Mouse (Mus musculus): ENCODE results near the gene Atp6v0a1. TPM values are rescaled to one million over a fixed set of nuclear protein-coding genes. Genes with fewer than 3 reads are reported as not detected.
"Not testable (repeated sequence)": the region's sequence is repeated elsewhere in the genome, so short reads cannot be mapped to it uniquely, and the experiment has no call there.

Gene Atp6v0a1
- polyA plus RNA-seq, 1 experiment from 2014 or later, result 62.1 TPM

DNA sequence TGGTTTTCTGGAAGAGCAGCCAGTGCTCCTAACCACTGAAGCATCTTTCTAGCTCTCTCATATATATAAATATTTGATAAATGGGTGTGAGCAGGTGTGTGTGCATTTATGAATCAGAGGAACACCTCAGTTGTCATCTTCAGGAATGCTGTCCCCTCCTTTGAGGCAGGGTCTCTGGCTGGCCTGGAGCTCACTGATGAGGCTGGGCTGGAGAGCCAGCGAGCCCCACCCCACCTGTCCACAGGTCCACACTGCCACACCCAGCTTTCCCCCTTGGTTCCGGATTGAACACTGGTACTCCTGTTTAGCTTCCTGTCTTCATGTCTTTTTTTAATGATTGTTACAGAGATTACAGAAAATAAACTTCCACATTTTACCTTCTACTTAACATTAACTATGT lies 15.8 kb upstream of the Atp6v0a1 start:
- Histone ChIP-seq H3K27ac (ENCODE audit: low read depth, low read length) (no peak overlapping the region), H3K9ac (ENCODE audit: low read depth, low read length) (no peak overlapping the region), H3K36me3 (ENCODE audit: control insufficient read depth, insufficient read depth) (no peaks in the 10 kb centered on the region), H3K9me3 (ENCODE audit: control insufficient read depth) (no peaks in the 10 kb centered on the region), H3K4me1 (replicated peaks; ENCODE audit: control insufficient read depth, insufficient read depth, low read length) (no peaks in the 10 kb centered on the region), H3K27me3 (replicated peaks; ENCODE audit: control insufficient read depth, insufficient read depth, low read length) (no peaks in the 10 kb centered on the region), H3K4me2 (replicated peaks; ENCODE audit: low read depth) (no peak overlapping the region), H3K4me3 (ENCODE audit: low read depth, low read length) (no peak overlapping the region)
- ATAC-seq, result no peak
- 49% methylated on average over 2 of the region's 2 CpGs for WGBS
- no peak for TF ChIP-seq CTCF (IDR thresholded peaks at IDR 0.05; ENCODE audit: low read depth)

GRCm38 (mm10) chr11:100994233-100994632 lies 15.0 kb upstream of the Atp6v0a1 start:
- Histone ChIP-seq H3K27ac (ENCODE audit: low read depth, low read length) (no peak overlapping the region), H3K9me3 (ENCODE audit: control insufficient read depth) (no peaks in the 10 kb centered on the region), H3K4me3 (ENCODE audit: low read depth, low read length) (no peak overlapping the region), H3K4me1 (replicated peaks; ENCODE audit: control insufficient read depth, insufficient read depth, low read length) (no peaks in the 10 kb centered on the region), H3K4me2 (replicated peaks; ENCODE audit: low read depth) (no peak overlapping the region), H3K27me3 (replicated peaks; ENCODE audit: control insufficient read depth, insufficient read depth, low read length) (no peaks in the 10 kb centered on the region), H3K36me3 (ENCODE audit: control insufficient read depth, insufficient read depth) (no peaks in the 10 kb centered on the region), H3K9ac (ENCODE audit: low read depth, low read length) (no peak overlapping the region)
- TF ChIP-seq CTCF (IDR thresholded peaks at IDR 0.05; ENCODE audit: low read depth), result no peak
- WGBS, result 46% methylated on average over 9 of the region's 9 CpGs
- ATAC-seq, result no peak

- no peak for ATAC-seq
- no peak overlapping the region for H3K4me2 ChIP-seq (replicated peaks; ENCODE audit: low read depth)
- WGBS, result 63% methylated on average over 5 of the region's 5 CpGs
- no peak overlapping the region for H3K4me3 ChIP-seq (ENCODE audit: low read depth, low read length)
- no peaks in the 10 kb centered on the region for H3K4me1 ChIP-seq (replicated peaks; ENCODE audit: control insufficient read depth, insufficient read depth, low read length)
- no peaks in the 10 kb centered on the region for H3K9me3 ChIP-seq (ENCODE audit: control insufficient read depth)
- no peaks in the 10 kb centered on the region for H3K27me3 ChIP-seq (replicated peaks; ENCODE audit: control insufficient read depth, insufficient read depth, low read length)
- TF ChIP-seq CTCF (IDR thresholded peaks at IDR 0.05; ENCODE audit: low read depth), result no peak
- no peak overlapping the region for H3K9ac ChIP-seq (ENCODE audit: low read depth, low read length)
- no peak overlapping the region for H3K27ac ChIP-seq (ENCODE audit: low read depth, low read length)
- no peaks in the 10 kb centered on the region for H3K36me3 ChIP-seq (ENCODE audit: control insufficient read depth, insufficient read depth)
These were observed 14.6 kb upstream of the Atp6v0a1 start for GRCm38 (mm10) chr11:100994655-100995054.

DNA sequence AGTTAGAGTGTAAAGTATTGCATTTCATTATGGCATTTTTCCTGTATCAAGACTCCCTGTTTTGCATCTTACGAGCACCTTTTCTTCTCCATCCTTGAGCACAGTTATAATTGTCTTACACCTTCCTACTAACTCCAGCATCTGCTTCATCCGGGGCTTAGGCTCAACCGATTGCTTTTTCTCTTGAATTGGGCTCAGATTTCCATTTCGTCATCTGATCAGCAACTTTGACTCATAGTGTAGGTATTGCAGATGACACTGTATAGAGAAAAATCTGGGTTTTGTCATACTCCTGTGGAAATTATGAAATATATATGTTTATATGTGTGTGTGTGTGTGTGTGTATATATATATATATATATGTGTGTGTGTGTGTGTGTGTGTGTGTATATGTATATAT lies 12.8 kb upstream of the Atp6v0a1 start:
- WGBS, result 92% methylated on average over 4 of the region's 4 CpGs

GRCm38 (mm10) chr11:100998836-100999235 lies 10.4 kb upstream of the Atp6v0a1 start:
- H3K4me1 ChIP-seq (replicated peaks; ENCODE audit: control insufficient read depth, insufficient read depth, low read length), result no peaks in the 10 kb centered on the region
- H3K27me3 ChIP-seq (replicated peaks; ENCODE audit: control insufficient read depth, insufficient read depth, low read length), result no peaks in the 10 kb centered on the region
- no peak for ATAC-seq
- H3K27ac ChIP-seq (ENCODE audit: low read depth, low read length), result no peak overlapping the region
- no peak overlapping the region for H3K4me3 ChIP-seq (ENCODE audit: low read depth, low read length)
- no peak overlapping the region for H3K4me2 ChIP-seq (replicated peaks; ENCODE audit: low read depth)
- H3K36me3 ChIP-seq (ENCODE audit: control insufficient read depth, insufficient read depth), result no peaks in the 10 kb centered on the region
- no peak overlapping the region for H3K9ac ChIP-seq (ENCODE audit: low read depth, low read length)
- 91% methylated on average over 2 of the region's 2 CpGs for WGBS
- no peak for TF ChIP-seq CTCF (IDR thresholded peaks at IDR 0.05; ENCODE audit: low read depth)
- H3K9me3 ChIP-seq (ENCODE audit: control insufficient read depth), result no peaks in the 10 kb centered on the region

More for the DNA sequence above, 12.8 kb upstream of the Atp6v0a1 start:
- Histone ChIP-seq H3K36me3 (ENCODE audit: control insufficient read depth, insufficient read depth) (no peaks in the 10 kb centered on the region), H3K4me2 (replicated peaks; ENCODE audit: low read depth) (no peak overlapping the region), H3K27ac (ENCODE audit: low read depth, low read length) (no peak overlapping the region), H3K4me1 (replicated peaks; ENCODE audit: control insufficient read depth, insufficient read depth, low read length) (no peaks in the 10 kb centered on the region), H3K4me3 (ENCODE audit: low read depth, low read length) (no peak overlapping the region), H3K9me3 (ENCODE audit: control insufficient read depth) (no peaks in the 10 kb centered on the region), H3K27me3 (replicated peaks; ENCODE audit: control insufficient read depth, insufficient read depth, low read length) (no peaks in the 10 kb centered on the region), H3K9ac (ENCODE audit: low read depth, low read length) (no peak overlapping the region)
- no peak for TF ChIP-seq CTCF (IDR thresholded peaks at IDR 0.05; ENCODE audit: low read depth)
- ATAC-seq, result no peak

DNA sequence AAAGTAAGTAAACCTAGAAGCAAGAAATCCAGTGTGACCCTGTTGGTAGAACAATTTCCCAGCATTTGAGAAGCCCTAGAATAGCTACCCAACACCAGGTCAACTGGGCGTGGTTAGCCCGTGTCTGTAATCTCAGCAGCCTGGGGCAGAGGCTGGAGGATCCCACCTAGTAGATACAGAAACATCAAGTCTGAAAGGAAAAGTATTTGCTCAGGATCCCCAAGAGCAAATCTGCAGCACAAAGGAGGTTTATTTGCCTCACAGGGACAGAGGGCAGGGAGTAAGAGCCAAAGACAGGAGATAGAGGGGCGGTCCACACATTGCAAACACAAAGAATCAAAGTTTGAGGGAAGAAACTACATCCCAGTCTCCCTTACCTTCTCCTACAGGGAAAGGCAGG lies 10.0 kb upstream of the Atp6v0a1 start:
- Histone ChIP-seq H3K27ac (ENCODE audit: low read depth, low read length) (no peak overlapping the region), H3K4me1 (replicated peaks; ENCODE audit: control insufficient read depth, insufficient read depth, low read length) (no peaks in the 10 kb centered on the region), H3K9me3 (ENCODE audit: control insufficient read depth) (no peaks in the 10 kb centered on the region), H3K9ac (ENCODE audit: low read depth, low read length) (no peak overlapping the region), H3K4me3 (ENCODE audit: low read depth, low read length) (no peak overlapping the region), H3K27me3 (replicated peaks; ENCODE audit: control insufficient read depth, insufficient read depth, low read length) (no peaks in the 10 kb centered on the region), H3K36me3 (ENCODE audit: control insufficient read depth, insufficient read depth) (no peaks in the 10 kb centered on the region), H3K4me2 (replicated peaks; ENCODE audit: low read depth) (no peak overlapping the region)
- TF ChIP-seq CTCF (IDR thresholded peaks at IDR 0.05; ENCODE audit: low read depth), result no peak
- 55% methylated on average over 3 of the region's 3 CpGs for WGBS
- no peak for ATAC-seq

DNA sequence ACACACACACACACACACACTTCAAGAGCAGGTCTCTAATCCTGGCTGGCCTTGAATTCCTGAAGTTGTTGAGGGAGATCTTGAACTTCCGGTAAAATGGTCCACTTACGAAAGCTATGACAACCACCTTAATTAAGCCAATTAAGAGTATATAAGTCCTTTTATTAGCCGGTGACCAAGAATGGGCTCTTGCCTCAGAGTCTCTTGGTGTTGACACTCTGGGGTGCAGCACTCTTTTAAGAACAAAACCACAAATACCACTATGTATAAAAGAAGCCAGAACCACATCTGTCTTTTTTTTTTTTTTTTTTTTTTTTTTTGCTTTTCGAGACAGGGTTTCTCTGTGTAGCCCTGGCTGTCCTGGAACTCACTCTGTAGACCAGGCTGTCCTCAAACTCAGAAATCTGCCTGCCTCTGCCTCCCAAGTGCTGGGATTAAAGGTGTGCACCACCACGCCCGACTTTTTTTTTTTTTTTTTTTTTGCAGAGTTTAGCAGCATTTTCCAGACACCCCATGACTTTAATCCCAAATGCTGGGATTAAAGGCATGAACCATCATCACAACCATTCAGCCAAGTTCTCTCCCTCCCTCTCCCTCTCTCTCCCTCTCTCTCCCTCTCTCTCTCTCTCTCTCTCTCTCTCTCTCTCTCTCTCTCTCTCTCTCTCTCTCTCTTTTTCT lies 7.2 kb upstream of the Atp6v0a1 start:
- H3K27ac ChIP-seq (ENCODE audit: low read depth, low read length); H3K4me3 ChIP-seq (ENCODE audit: low read depth, low read length); H3K4me2 ChIP-seq (replicated peaks; ENCODE audit: low read depth); ATAC-seq; H3K4me1 ChIP-seq (replicated peaks; ENCODE audit: control insufficient read depth, insufficient read depth, low read length); H3K36me3 ChIP-seq (ENCODE audit: control insufficient read depth, insufficient read depth); H3K9me3 ChIP-seq (ENCODE audit: control insufficient read depth); H3K27me3 ChIP-seq (replicated peaks; ENCODE audit: control insufficient read depth, insufficient read depth, low read length); H3K9ac ChIP-seq (ENCODE audit: low read depth, low read length): not testable (repeated sequence)
- 76% methylated on average over 5 of the region's 6 CpGs for WGBS

Measured in intestine, postnatal 0 days (tissue).